Mouse (Mus musculus) kidney, embryonic 16.5 days (tissue): ENCODE measurements around the gene Ahr. TPM values are rescaled to one million over a fixed set of nuclear protein-coding genes. Genes with fewer than 3 reads are reported as not detected.

Source experiments
- ATAC-seq: fragments of 200-750 bp; cut with Nextera tagmentation; 2 replicates; pipeline ENCODE4 v1.8.0; 2017; ENCODE audit warnings: moderate TSS enrichment; ENCODE audit not compliant: low FRiP score, low TSS enrichment
- H3K27ac ChIP-seq: fragments of 300-500 bp; sonication (generic); 2 replicates; pipeline ENCODE4 v1.5.1; 2014; ENCODE audit warnings: low read length
- H3K27me3 ChIP-seq: fragments of 300-500 bp; sonication (generic); 2 replicates; pipeline ENCODE4 v1.6.1; 2014; ENCODE audit warnings: low read length, control low read depth, mixed read lengths; ENCODE audit not compliant: insufficient read depth
- H3K36me3 ChIP-seq: fragments of 300-500 bp; sonication (generic); 2 replicates; pipeline ENCODE4 v1.6.1; 2014; ENCODE audit warnings: low read length, control low read depth, mixed read lengths; ENCODE audit not compliant: insufficient read depth
- H3K4me1 ChIP-seq: fragments of 300-500 bp; sonication (generic); 2 replicates; pipeline ENCODE4 v1.6.1; 2014; ENCODE audit warnings: low read length, control low read depth, mixed read lengths; ENCODE audit not compliant: insufficient read depth
- H3K4me2 ChIP-seq: fragments of 300-500 bp; sonication (generic); replicated peaks from 2 replicates; pipeline ENCODE4 v1.6.1; 2014; ENCODE audit warnings: low read depth, low read length
- H3K4me3 ChIP-seq: fragments of 300-500 bp; sonication (generic); 2 replicates; pipeline ENCODE4 v1.5.1; 2014; ENCODE audit warnings: mild to moderate bottlenecking, low read length
- H3K9ac ChIP-seq: fragments of 300-500 bp; sonication (generic); replicated peaks from 2 replicates; pipeline ENCODE4 v1.6.1; 2014; ENCODE audit warnings: low read length
- H3K9me3 ChIP-seq: fragments of 300-500 bp; sonication (generic); 2 replicates; pipeline ENCODE4 v1.6.1; 2016; ENCODE audit warnings: low read length, control low read depth
- whole genome bisulfite sequencing: fragments of 180-500 bp; shearing (Covaris S2); extraction: QIAGEN DNeasy Blood & Tissue Kit; methylation state at CpG from one replicate; pipeline ENCODE4 v1.1.7; 2014; 5-methylcytosine and 5-hydroxymethylcytosine counted together
- polyA plus RNA-seq: library from polyadenylated mRNA; unstranded; fragments of >200 nt; fragmentation: Nextera tagmentation; extraction: Ambion mirVana; gene quantifications from 2 replicates; pipeline ENCODE4 v1.2.1, GENCODE M21; 2015

Ahr gene
- polyA plus RNA-seq, 1 experiment from 2014 or later = 7.5 TPM

DNA sequence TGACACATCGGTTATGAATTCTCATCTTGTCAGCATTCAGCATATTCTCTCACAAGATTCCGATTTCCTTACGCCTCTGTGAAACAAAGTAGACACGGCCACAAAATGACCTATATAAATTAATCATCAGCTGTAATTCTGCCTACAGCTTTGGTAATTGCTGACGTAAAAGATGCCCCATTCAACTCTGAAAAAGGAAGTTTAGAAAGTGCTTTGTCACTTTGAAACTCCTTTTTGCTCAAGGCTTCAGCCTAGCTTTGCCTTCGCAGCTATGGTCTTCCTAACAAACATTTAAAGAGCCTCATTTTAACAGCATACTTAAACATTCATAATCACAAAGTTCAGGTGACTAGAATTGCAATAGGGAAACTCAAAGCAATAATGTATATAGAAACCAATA, 72.2 kb downstream of the Ahr start:
- Histone ChIP-seq H3K27me3 (no peaks in the 10 kb centered on the region), H3K36me3 (no peaks in the 10 kb centered on the region), H3K4me1 (no peaks in the 10 kb centered on the region), H3K9me3 (no peaks in the 10 kb centered on the region), H3K4me3 (no peak overlapping the region), H3K4me2 (no peak overlapping the region), H3K9ac (no peak overlapping the region), H3K27ac (no peak overlapping the region)
- WGBS = 55% methylated on average over 6 of the region's 6 CpGs
- ATAC-seq = no peak

- no peak overlapping the region for H3K4me2 ChIP-seq
- H3K9me3 ChIP-seq = no peaks in the 10 kb centered on the region
- H3K4me1 ChIP-seq = no peaks in the 10 kb centered on the region
- ATAC-seq = no peak
- H3K27ac ChIP-seq = no peak overlapping the region
- no peak overlapping the region for H3K9ac ChIP-seq
- WGBS = 39% methylated on average over 3 of the region's 3 CpGs
- H3K27me3 ChIP-seq = no peaks in the 10 kb centered on the region
- no peaks in the 10 kb centered on the region for H3K36me3 ChIP-seq
- no peak overlapping the region for H3K4me3 ChIP-seq
These were observed 75.2 kb downstream of the Ahr start for GRCm38 (mm10) chr12:35459662-35460061.
